Mouse (Mus musculus) neutrophil, adult 5-6 weeks (primary cell): ENCODE results near the gene Fras1. TPM values are rescaled to one million over a fixed set of nuclear protein-coding genes. Genes with fewer than 3 reads are reported as not detected.

ENCODE experiments used
- ATAC-seq: fragments of 151-379, 151-347 bp; 2 replicates; pipeline ENCODE4 v1.8.0; 2017; ENCODE audit warnings: mild to moderate bottlenecking, moderate TSS enrichment; ENCODE audit not compliant: insufficient number of reproducible peaks, poor library complexity, low FRiP score, severe bottlenecking; ENCODE audit errors: extremely low read depth
- total RNA-seq: library from RNA; stranded (forward); fragments of 200-1000 nt; gene quantifications from 2 replicates; pipeline ENCODE4 v1.2.3, GENCODE M21; 2017

Gene Fras1
- not detected in 2 replicates for total RNA-seq

DNA sequence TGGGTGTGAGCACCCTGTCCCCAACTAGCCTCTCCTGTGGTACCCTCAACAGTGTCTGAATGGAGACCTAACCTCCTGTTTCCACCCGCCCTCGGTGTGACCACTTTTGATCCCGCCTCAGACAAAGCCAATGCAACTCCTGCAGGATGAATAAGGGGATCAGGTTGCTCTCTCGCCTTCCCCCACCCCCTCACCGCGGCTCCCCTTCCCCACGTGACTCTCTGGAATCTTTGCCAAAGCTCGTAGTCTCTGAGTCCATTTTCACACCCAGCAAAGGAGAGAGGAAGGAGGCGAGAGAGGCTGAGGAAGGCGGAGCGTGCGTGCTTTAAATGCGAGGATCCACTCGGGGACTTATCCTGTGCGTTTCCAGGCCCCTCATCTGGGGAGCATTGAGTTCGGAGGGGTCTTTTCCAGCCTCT lies at the start of gene Fras1:
Gene Fras1, plus strand, starts transcription at position 389 of the 419 bp plus-strand sequence.
- no peak for ATAC-seq

DNA sequence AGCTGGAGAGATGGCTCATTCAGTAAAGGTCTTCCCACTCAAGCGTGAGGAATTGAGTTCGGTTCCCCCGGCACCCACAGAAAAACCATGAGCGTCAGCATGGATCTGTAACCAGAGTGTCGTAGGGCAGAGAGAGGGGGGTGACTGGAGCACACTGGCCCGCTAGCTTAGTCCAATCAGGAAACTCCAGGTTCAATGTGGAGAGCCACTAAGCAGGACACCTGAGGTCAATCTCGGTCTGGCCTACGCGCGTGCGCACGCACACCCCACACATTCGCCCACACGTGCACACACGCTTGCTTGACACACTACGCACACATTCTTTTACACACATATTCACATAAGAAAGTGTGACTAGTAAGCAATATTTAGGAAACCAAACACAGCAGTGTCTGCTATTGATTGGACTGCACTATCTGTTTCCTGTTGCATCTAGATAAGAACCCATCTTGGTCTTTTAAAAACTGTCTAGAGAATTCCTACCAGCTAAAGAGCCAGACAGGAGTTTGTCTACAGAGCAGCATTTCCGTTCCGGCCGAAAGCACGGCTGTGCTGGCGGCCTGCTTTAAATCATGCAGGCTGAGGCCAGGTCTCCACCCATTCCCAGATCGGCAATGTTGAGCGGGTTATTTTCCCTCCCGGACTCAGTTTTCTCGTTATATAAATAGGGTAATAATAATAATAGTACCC lies 42.6 kb upstream of the Fras1 start:
- no peak for ATAC-seq

DNA sequence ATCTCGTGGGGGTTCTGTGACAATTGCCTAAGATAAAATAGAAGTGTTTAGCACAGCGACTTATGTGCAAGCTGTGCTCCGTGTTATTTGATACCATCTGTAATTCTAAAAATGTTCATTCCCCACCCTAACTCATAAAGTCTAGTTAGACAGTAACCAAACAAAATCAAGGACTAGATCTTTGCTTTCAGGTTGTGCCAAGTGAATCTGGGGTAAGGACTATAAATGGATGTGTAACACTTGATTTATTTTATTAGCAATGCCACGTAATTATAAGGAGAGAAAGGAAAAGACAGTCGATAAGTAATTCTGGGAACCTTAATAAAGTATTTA lies 42.1 kb upstream of the Fras1 start:
- ATAC-seq, result no peak

DNA sequence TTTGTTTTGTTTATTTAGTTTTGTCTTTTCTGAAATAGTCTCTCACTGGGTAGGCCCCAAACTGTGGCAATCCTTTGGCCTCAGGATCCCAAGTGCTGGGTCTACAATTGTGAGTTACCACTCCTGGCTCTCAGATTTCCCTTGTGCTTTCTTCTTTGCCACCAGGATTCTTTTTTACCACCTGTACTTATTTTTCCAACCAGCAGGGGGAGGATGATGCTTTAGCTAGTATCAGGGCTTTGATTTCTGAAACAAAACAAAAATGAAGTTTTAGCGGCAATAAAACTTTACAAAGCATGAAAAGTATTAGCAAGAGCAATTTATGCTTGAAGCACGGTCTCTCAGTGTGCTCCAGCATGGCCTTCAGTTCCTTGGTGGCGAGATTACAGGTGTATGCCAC lies 39.8 kb upstream of the Fras1 start:
- no peak for ATAC-seq

DNA sequence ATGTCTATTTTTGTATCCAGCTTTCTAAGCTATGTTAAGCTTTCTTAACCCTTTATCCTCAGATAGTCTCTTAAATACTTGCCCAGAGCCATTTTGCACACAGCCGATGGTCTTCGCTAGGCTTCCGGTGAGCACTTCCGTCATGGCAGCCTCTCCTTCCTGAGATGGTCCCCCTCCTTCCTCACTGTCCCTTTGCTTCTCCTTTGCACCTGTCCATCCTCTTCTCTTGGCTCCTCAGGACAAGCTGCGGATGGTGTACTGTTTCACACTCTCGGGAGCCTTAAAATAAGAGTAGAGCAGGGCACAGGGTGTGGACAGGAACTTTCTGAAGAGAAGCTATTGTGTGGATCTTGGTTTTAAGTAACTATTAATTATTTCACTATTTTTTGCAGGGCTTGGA lies 33.2 kb upstream of the Fras1 start:
- no peak for ATAC-seq

DNA sequence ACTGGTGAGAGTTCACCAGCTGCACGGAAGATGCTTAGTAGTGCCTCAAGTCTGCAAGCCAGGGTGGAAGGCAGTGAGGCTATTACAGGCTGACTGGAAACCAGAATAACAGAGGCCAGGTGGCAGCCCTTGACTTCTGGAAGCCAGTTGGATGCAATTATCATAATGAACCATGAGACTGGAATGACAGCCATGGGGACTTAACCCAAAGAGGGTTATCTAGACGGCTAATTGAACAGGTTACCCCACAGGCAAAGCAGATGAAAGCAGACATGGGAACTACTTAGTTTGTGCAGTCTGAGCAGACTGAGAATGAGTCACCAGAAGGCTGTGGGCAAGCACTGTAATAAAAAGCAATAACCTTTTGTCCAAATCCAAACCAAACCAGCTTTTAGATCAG lies 28.8 kb upstream of the Fras1 start:
- ATAC-seq, result no peak

DNA sequence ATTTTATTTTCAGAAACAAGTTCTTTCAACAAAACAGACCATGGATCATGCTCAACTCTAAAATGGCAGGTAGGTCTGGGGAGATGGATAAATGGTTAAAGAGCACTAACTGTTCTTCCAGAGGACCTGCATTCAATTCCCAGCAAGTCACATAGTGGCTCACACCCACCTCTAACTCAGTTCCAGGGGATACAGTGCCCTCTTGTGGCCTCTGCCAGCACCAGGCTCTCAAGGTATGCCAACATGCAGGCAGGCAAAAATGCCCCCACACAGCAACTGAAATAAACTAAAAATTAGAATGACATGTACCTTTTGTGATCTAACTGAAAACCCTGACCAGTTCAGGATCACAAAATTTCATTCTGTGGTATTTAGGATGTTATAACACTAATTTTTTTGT lies 21.8 kb upstream of the Fras1 start:
- no peak for ATAC-seq

DNA sequence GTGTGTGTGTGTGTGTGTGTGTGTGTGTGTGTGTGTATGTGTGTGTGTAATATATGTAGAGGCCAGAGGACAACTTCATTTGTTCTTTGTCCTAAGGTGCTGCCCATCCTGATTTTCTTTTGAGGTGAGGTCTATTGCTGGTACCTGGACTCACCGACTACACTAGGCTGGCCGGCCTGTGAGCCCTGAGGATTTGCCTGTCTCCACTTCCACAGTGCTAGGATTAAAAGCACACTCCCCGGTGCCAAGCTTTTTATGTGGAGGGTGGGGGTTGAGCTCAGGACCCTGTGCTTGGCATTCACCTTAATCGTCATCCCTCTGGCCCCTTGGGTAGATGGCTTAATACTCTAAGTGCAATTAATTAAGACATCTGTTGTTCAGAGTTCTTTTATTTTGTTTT lies 9.8 kb upstream of the Fras1 start:
- no peak for ATAC-seq

DNA sequence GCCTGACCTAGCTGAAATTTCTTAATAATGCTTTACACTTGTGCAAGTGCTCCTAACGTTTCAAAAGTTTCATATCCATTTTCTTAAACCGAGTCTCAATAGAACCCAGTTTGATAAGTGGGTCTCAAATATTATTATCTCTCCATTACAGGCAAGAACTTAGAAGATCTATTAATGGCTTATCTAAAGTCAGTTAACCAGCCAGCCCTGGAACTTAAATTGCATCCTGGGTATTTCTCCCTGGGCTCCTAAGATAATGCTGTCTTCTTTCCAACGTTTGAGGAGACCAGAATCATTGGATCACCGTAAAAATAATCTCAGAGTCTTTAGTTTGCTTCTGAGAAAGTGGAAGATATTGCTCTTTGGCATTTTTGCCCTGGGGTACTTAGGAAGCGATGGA lies 8.2 kb upstream of the Fras1 start:
- ATAC-seq, result no peak

DNA sequence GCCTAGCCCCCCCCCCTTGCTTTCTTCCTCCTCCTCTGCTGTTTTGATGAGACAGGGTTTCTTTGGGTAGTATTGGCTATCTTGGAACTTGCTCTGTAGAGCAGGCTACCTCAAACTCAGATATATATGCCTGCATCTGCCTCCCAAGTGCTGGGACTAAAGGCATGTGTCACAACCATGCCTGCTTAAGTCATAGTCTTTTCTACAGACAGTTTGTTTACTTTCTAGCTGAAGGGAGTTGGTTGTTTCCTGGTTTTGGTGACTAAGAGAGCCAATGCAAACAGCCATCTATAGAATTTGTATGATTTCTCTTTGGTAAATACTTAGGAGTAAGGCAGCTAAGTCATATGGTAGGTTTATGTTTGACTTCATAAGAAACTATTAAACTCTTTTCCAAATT lies 6.5 kb upstream of the Fras1 start:
- ATAC-seq, result no peak

DNA sequence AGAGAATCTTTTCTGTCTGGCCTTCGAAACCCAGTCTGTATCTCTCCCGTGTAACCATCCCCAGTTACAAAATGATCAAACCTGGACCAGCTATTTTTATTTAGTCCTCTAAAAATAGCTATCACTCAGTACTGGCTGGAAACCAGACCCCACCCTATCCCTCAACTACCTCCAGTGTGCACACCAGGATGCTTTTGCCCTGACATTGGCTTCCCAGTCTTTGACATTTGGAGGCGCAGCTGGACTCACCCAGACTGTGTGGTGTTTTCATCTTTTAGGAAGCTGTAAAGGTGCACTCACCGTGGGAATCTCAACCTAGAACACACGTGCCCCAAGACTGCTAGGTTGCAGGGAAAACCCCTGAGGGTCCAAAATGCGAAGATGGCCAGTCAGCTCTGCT lies 649 bp upstream of the Fras1 start:
- ATAC-seq, result no peak

DNA sequence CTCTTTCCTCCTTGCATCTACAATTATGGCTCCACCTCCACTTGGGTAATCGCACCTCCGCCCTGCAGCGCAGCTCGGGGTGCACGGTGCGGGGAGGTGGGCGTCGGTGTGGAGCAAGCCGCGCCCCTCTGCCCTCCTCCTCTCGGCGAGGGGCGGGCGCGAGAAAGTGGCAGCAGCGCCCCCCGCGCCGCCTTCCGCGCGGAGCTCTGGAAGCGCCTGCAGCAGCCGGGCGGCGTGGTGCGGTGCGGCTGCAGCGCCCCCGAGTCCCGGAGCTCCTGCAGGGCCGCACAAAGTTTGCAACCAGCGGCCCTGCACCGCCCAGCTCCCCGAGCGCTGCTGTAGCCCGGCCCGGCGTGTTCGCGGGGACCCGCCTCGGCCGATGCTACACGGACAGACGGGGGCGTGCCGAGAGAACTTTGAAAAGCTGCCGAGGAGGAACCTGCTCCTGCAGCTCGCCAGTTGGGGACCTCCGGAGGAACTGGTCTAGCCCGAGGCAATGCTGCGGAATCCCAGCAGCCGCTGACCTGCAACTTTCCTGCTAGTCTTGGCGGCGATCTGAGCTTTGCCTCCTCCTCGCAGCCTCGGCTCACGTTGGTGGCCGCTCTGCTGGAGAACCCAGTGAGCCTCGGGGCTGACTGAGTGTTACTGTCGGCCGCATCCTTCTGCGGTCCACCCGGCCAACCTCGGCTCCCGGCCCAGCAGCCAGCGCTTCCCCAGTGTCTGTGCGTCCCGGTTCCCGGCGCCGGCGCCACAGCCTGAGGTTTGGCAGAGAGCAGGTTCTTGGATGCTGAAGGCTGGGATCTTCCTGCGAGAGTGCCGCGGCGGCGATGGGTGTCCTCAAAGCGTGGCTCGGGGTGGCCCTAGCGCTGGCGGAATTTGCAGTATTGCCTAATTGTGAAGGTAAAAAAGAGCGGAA lies 489 bp downstream of the Fras1 start:
- no peak for ATAC-seq

DNA sequence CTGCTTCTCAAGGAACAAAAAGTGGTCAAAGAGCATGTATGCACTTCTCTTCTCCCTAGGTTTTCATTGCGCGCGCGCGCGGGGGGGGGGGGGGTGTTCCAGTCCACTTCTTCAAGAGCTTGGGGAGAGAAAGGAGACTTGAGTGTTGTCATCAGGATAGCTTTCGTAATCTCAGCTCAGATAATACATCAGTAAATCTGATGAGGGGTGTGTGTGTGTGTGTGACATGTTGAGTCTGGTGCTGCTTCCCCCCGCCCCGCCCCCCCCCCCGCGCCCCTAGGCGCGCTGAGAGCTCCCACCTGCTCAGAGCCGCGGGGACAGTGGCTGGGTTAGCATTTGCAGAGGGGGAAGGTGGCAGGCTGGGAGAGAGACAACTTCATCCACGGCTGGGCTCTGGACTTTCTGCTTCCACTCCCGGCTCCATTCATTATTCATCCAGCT lies 1.7 kb downstream of the Fras1 start:
- ATAC-seq, result no peak

DNA sequence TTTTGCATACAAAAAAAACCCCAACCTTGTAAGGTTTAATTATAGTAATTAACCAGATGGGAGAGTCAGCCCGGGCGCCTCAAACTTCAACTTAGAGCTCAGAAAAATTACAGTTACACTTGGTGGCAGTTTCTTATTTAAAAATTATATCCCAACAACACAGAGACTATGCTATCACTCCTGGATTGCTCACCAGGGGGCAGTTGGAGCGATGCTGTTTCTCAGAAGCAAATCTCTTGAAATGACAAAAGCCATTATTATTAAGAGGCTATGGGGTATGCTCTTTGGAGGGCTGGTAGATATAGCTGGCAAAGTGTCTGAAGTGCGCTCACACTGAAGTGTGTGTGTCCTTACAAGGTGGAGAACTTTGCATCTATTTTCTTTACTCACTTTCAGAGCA lies 2.5 kb downstream of the Fras1 start:
- ATAC-seq, result no peak

DNA sequence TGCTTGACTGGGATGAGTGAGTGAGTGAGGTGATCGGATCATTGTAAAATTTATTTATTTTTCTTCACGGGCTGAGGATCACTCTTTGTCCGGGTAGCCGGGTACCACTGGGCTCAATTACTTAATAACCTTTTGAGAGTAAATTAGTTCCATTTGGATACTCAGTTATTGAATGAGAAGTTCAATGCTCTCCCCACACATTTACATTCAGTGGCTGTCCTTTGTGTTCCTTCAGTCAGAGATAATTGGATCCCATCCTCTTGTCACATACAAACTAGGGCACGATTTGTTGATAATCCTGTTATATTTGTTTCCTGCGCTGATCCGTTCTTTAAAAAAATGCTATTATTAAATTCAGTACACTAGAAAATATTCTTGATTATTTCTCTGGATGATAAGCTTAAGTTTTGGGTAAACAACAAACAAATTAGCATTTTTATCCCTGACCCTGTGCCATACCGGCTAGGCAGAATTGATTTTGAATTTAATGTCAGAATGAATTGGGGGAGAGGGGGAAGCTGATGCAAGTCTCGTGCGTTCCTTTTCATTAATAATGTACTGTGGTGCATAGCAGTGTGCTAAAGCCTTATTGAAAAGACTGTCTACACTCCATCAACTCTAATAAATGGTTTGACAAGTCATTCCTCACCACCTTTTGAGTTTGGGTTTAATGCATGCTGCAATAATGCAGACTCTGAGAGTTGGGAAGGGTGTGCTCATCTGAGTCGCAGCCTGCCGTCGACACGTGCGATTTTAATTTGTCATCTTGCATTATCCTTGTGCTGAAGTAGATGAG lies 12.6 kb downstream of the Fras1 start:
- no peak for ATAC-seq

DNA sequence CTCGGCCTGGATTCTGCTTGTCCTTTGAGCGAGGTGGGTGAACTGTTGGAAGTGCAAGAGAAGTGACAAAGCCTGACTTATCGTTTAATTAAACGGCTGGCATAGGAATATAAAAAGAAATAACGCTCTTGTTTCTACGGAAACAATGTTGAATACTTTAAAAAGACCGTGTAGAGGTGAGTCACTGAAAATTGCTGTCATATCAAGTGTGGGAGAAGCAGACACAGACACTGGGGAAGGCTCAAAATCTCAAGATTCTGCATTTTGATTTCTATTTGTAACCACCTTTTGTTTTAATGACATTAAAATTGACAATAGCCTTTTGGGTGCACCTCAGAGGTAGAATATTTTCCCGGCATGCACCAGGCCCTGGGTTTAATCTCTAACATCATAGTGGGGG lies 14.6 kb downstream of the Fras1 start:
- ATAC-seq, result no peak

DNA sequence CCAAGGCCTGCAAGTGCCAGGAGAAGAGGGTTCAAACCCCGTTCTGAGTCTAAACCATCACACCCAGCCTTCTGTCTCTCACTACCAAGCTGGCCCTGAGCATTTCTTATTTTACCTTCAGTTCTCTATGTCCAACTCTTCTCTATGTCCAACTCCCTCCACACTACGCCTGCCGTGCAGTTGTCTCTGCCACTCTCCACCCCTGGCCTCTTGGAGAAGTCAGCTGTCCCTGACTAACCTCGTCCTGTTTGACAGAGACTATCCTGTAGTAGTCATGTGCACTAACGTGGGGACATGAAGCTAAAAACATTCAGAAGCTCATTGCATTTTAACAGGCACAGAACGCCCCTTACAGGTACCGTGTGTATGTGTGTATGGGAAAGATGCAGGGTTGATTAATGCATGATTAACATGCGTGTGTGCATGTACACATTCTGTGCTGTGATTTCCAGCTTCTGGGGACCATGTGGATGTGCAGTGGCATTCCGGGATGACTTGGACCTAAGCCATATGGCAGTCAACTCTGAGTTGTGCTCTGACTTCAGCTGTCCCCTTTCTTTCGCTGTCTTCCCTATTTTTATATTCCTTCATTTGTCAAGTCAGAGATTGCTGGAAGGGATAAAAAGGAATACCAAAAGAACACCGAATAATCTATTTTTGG lies 16.3 kb downstream of the Fras1 start:
- ATAC-seq, result no peak

DNA sequence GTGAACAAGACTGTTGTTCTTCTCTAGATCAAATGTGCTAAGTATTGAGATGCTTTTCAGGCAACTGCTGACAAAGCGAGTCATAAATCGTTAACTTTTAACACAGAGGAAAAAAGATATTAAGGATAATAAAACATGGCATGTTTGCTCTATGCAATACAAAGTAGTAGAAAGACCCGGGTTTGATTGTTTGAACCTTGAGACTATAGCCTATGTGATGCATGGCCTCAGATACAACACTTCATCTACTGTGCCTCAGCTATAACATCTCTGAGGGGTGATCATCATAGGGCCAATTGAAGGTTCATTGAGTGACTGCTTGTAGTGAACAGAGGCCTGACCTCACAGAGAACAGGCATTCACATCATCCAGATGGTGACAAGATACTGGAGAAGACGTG lies 17.3 kb downstream of the Fras1 start:
- no peak for ATAC-seq

DNA sequence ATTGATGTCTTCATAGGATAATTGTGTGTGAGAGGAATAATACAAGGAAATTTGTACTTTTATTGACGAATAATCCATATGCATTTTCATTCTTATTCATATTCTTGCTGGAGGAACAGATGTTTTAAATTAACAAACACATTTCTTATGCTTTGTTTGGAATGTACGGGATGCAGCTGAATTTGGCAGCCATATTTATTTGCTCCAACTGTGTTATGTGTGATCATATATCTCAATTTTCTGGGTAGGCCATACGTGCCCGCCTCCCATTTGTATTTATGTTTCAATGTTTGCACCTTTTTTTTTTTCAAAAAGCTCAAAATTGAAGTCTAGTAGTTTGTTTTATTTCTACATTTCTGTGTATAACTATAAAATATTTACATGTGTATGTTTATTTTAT lies 21.2 kb downstream of the Fras1 start:
- no peak for ATAC-seq
